Mouse (Mus musculus) granulocyte monocyte progenitor cell, adult 5-6 weeks (primary cell): ENCODE measurements at regions not wholly inside any gene's neighbourhood (a gene's known extent, or its start where the extent isn't known, plus 50 kb on each side); places are given as distances from the start of the nearest gene placed in this dataset.

Experiments used
- ATAC-seq: replicated peaks from 2 replicates; pipeline ENCODE4 v1.8.0; 2016; ENCODE audit warnings: mild to moderate bottlenecking, moderate TSS enrichment, inconsistent platforms; ENCODE audit not compliant: poor library complexity, severe bottlenecking

GRCm38 (mm10) chr2:12808466-12808865 lies 115.4 kb upstream of the Pter start:
- ATAC-seq: no peak

- no peak for ATAC-seq
Measured at GRCm38 (mm10) chr2:12815339-12815738, 108.5 kb upstream of the Pter start.

DNA sequence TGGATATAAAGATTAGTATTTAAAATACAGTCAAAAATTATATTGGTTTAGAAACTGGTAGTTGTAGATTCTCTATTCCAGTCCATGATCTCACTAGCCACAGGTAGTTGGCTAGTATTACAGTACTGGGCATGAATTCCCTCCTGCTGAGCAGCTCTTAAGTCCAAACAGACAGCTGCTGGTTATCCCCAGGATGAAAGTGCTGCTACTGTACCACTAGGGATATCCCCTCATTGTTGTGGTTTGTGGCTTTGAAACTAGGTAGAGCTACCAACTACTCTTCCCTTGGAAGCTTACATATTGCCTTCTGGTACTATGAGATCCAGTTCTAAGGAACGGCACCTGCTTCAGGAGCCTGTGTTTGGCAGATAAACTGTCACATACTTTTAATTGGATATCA lies 97.9 kb upstream of the Pter start:
- no peak for ATAC-seq

DNA sequence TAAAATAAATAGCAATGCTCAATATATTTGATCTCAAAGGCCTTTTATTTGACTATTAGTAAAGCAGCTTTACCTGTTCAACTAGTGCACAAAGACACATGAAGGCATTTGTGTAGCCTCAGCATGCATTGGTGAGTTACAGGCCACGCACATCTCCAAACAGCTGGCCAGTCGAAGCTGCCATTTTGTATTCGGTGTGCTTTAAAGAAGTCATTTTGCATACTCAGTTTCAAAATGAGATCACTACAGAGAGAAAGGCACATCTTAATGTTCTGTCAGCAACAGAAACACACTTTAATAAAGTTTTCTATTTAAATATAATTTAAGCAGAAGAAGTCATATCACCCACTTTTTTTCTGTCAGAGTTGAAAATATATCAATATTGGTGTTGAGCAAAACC lies 90.3 kb upstream of the Pter start:
- ATAC-seq: no peak

DNA sequence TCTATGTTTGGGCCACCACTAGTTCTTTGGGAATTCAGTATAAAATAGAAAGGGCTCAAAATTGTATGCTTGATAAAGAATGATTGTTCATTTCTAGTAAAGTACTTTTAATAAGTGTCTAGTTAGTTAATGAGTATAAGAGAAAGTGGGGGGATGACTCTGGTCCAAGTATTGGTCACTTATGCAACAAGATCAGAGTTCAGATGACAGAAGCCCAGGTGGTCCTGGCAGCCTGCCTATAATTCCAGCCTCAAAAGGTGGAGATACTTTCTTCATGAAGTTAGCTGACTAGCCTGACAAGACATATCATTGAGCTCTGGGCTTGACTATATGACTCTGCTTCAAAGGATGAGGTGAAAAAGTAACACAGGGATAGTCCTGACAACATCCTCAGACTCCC lies 57.3 kb upstream of the Pter start:
- ATAC-seq: no peak

GRCm38 (mm10) chr2:12868772-12869171 lies 55.1 kb upstream of the Pter start:
- ATAC-seq: no peak
